Mouse (Mus musculus) MEL (cell line): Measurements from ENCODE around the gene Bcap29. TPM values are rescaled to one million over a fixed set of nuclear protein-coding genes. Genes with fewer than 3 reads are reported as not detected.

ENCODE experiments used
- DNase-seq: peaks from one replicate; pipeline ENCODE4 v3.0.0; 2011; ENCODE audit warnings: low read depth, low spot score
- H3K27ac ChIP-seq: 2 replicates; pipeline ENCODE4 v1.5.1; 2012; ENCODE audit warnings: low read depth, mild to moderate bottlenecking, control low read depth, low read length, moderate library complexity; ENCODE audit not compliant: control insufficient read depth
- H3K27me3 ChIP-seq, 2 experiments: fragments of 150-350 bp in 1 of 2; sonication (generic) in 1 of 2; 2 replicates each; pipeline ENCODE4 v1.6.1; 2012; ENCODE audit warnings: low read length in 2 of 2, mild to moderate bottlenecking in 2 of 2, improper control_type of control experiment in 1 of 2, moderate library complexity in 1 of 2; ENCODE audit not compliant: insufficient read depth in 2 of 2, control insufficient read depth in 1 of 2
- H3K36me3 ChIP-seq, 2 experiments: 2 replicates each; pipeline ENCODE4 v1.6.1; 2012 to 2014; ENCODE audit warnings: low read length in 2 of 2, improper control_type of control experiment in 1 of 2, inconsistent platforms in 1 of 2, mild to moderate bottlenecking in 1 of 2; ENCODE audit not compliant: insufficient read depth in 2 of 2, control insufficient read depth in 1 of 2
- H3K4me1 ChIP-seq, 2 experiments: fragments of 150-350 bp in 1 of 2; sonication (generic) in 1 of 2; 2 replicates each; pipeline ENCODE4 v1.6.1; 2012; ENCODE audit warnings: low read length in 2 of 2, improper control_type of control experiment in 1 of 2, mild to moderate bottlenecking in 1 of 2; ENCODE audit not compliant: insufficient read depth in 2 of 2, control insufficient read depth in 1 of 2
- H3K4me3 ChIP-seq, 2 experiments: fragments of 150-350 bp in 1 of 2; sonication (generic) in 1 of 2; 2 replicates each; pipeline ENCODE4 v1.5.1; 2012; ENCODE audit warnings: low read depth in 2 of 2, low read length in 2 of 2, mild to moderate bottlenecking in 2 of 2, moderate library complexity in 2 of 2, control low read depth in 1 of 2, improper control_type of control experiment in 1 of 2; ENCODE audit not compliant: control insufficient read depth in 1 of 2, insufficient read depth in 1 of 2
- H3K79me2 ChIP-seq: 2 replicates; pipeline ENCODE4 v1.6.1; 2012; ENCODE audit warnings: mild to moderate bottlenecking, low read length, moderate library complexity; ENCODE audit not compliant: control insufficient read depth, poor library complexity, insufficient read depth
- H3K9ac ChIP-seq: 2 replicates; pipeline ENCODE4 v1.6.1; 2012; ENCODE audit warnings: low read depth, mild to moderate bottlenecking, control low read depth, low read length, moderate library complexity; ENCODE audit not compliant: control insufficient read depth, poor library complexity, severe bottlenecking
- H3K9me3 ChIP-seq: fragments of 150-350 bp; sonication (generic); replicated peaks from 2 replicates; pipeline ENCODE4 v1.6.1; 2012; ENCODE audit warnings: mild to moderate bottlenecking, low read length, improper control_type of control experiment, moderate library complexity; ENCODE audit not compliant: insufficient read depth
- CHD1 ChIP-seq: IDR thresholded peaks from 2 replicates; pipeline ENCODE4 v1.6.1; 2012; ENCODE audit warnings: low read depth, mild to moderate bottlenecking, inconsistent platforms, low read length, improper control_type of control experiment
- EP300 ChIP-seq, 2 experiments: IDR thresholded peaks; 2 replicates each; pipeline ENCODE4 v1.6.1; 2011; ENCODE audit warnings: improper control_type of control experiment in 2 of 2, low read length in 2 of 2, low read depth in 1 of 2, mild to moderate bottlenecking in 1 of 2
- GATA1 ChIP-seq: IDR thresholded peaks from 2 replicates; pipeline ENCODE4 v1.6.1; 2011; ENCODE audit warnings: low read depth, low read length, improper control_type of control experiment
- HCFC1 ChIP-seq: IDR thresholded peaks from 2 replicates; pipeline ENCODE4 v1.6.1; 2012; ENCODE audit warnings: low read depth, mild to moderate bottlenecking, inconsistent platforms, low read length, improper control_type of control experiment, moderate library complexity
- KAT2A ChIP-seq: conservative IDR thresholded peaks from 2 replicates; pipeline ENCODE4 v1.6.1; 2012; ENCODE audit warnings: low read depth, low read length, improper control_type of control experiment, inconsistent platforms
- MAX ChIP-seq: IDR thresholded peaks from 2 replicates; pipeline ENCODE4 v1.6.1; 2011; ENCODE audit warnings: low read length, improper control_type of control experiment
- MYB ChIP-seq: IDR thresholded peaks from 2 replicates; pipeline ENCODE4 v1.6.1; 2011; ENCODE audit warnings: mild to moderate bottlenecking, low read depth, low read length, improper control_type of control experiment
- MYC ChIP-seq: IDR thresholded peaks from 2 replicates; pipeline ENCODE4 v1.6.1; 2011; ENCODE audit warnings: low read depth, mild to moderate bottlenecking, low read length, improper control_type of control experiment, moderate library complexity
- NELFE ChIP-seq: IDR thresholded peaks from 2 replicates; pipeline ENCODE4 v1.6.1; 2011; ENCODE audit warnings: low read depth, low read length, improper control_type of control experiment
- NRF1 ChIP-seq: IDR thresholded peaks from 2 replicates; pipeline ENCODE4 v1.6.1; 2014; ENCODE audit warnings: low read depth, mild to moderate bottlenecking, inconsistent platforms, low read length, improper control_type of control experiment, moderate library complexity; ENCODE audit not compliant: poor library complexity, insufficient read depth, severe bottlenecking
- POLR2AphosphoS5 ChIP-seq: IDR thresholded peaks from 2 replicates; pipeline ENCODE4 v1.6.1; 2012; ENCODE audit warnings: low read depth, borderline replicate concordance, mild to moderate bottlenecking, inconsistent platforms, low read length, moderate library complexity, mixed read lengths
- SIN3A ChIP-seq: IDR thresholded peaks from 2 replicates; pipeline ENCODE4 v1.6.1; 2012; ENCODE audit warnings: low read length, improper control_type of control experiment, inconsistent platforms
- TAL1 ChIP-seq: IDR thresholded peaks from 2 replicates; pipeline ENCODE4 v1.6.1; 2012; ENCODE audit warnings: mild to moderate bottlenecking, inconsistent platforms, low read length, moderate library complexity, mixed read lengths
- TBP ChIP-seq: IDR thresholded peaks from 2 replicates; pipeline ENCODE4 v1.8.0; 2011; ENCODE audit warnings: low read depth, low read length, improper control_type of control experiment
- TCF12 ChIP-seq: IDR thresholded peaks from 2 replicates; pipeline ENCODE4 v1.6.1; 2014; ENCODE audit warnings: low read depth, mild to moderate bottlenecking, inconsistent platforms, low read length, improper control_type of control experiment, moderate library complexity
- ZC3H11A ChIP-seq: IDR thresholded peaks from 2 replicates; pipeline ENCODE4 v1.6.1; 2012; ENCODE audit warnings: low read depth, mild to moderate bottlenecking, inconsistent platforms, low read length, improper control_type of control experiment
- ZKSCAN1 ChIP-seq: IDR thresholded peaks from 2 replicates; pipeline ENCODE4 v1.6.1; 2012; ENCODE audit warnings: low read depth, mild to moderate bottlenecking, inconsistent platforms, low read length, improper control_type of control experiment, moderate library complexity
- ZMIZ1 ChIP-seq: IDR thresholded peaks from 2 replicates; pipeline ENCODE4 v1.6.1; 2012; ENCODE audit warnings: low read depth, mild to moderate bottlenecking, inconsistent platforms, low read length, improper control_type of control experiment, moderate library complexity
- polyA plus RNA-seq, 2 experiments: library from polyadenylated mRNA; stranded (reverse) in 1 of 2; unstranded in 1 of 2; fragments of >175 nt in 1 of 2; fragments of >200 nt in 1 of 2; gene quantifications; 2 replicates each; pipeline versions ENCODE4 v1.2.1 to v1.2.4; 2012; ENCODE audit warnings: low replicate concordance in 2 of 2, low read depth in 1 of 2; ENCODE audit not compliant: insufficient read length in 2 of 2, insufficient read depth in 1 of 2, missing spikeins in 1 of 2
- total RNA-seq: library from RNA; depleted of rRNA; stranded (reverse); fragments of 300-350 nt; gene quantifications from 2 replicates; pipeline ENCODE4 v1.2.3, GENCODE M21; 2012

The Bcap29 gene
- total and polyA plus RNA-seq, 3 experiments = 34.0 to 63.4 TPM; not detected in 1

DNA sequence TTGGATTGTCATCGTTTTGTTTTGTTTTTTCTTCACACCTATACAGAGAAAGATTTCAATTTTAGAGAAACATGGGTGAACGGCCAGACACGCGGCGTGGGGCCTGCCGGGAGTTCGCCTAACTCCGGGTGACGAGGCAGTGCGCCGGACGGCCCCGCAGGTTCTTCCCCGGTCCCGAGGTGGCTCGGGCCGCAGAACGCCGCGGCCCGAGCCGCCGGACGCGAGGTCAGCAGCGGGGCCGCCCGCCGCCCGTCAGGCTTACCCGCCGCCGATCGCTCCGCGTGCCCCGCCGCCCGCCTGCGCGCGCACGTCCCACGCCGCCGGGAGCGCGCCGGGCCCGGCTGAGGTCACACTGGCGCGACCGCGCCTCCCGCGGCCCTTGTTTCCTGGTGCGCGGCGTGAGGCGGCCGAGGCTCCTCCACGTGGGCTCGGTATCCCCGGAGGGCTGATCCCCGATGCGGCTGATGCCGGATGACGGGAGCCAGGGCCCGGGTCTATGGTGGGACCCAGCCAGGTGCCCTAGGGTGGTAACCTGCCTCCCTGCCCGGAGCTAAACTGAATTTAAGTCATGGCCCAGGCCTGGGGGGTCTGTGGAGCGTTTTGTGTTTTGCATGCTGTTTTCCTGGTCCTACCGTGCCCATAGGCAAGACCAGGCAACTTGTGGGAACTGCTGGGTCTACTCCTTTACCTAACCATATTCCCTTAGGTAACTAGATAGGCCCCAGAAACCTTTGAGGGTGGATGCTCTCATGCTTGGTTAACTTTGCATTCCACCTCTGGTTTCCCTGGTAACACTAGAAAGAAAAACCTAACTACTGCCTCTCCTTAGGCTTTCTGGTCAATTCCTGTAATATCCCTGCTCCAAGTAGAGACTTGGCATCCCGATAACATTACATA, at the start of gene Bcap29 (continued):
- TF ChIP-seq ZKSCAN1 (no peak), NRF1 (peak; percentile 64; the same call in 1 of the 2 replicates), ZMIZ1 (0 out of 2 replicates have a peak, but pooled peaks have one; percentile 74), HCFC1 (peak; percentile 75)
- TF ChIP-seq, all 39 proteins: peak for 15

DNA sequence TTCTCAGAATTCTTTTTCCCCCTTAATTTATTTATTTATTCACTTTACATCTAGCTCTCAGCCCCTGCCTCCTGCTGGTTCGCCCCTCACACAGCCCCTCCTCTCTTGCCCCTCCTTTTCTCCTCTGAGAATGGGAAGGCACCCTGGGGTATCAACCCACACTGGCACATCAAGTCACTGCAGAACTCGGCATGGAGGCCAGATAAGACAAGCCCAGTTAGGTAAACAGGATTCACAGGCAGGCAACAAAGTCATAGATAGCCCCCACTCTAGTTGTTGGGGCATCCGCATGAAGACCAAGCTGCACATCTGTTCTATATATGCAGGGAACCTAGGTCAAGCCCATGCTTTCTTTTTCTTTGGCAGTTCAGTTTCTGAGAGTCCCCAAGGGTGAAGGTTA, 32.7 kb upstream of the Bcap29 start:
- Histone ChIP-seq H3K27ac (no peak overlapping the region), H3K9me3 (no peaks in the 10 kb centered on the region), H3K4me3 (no peak overlapping the region), H3K36me3 (peaks cover 5 to 22% of the 10 kb centered on the region in 2 experiments), H3K79me2 (no peaks in the 10 kb centered on the region), H3K27me3 (no peaks in the 10 kb centered on the region), H3K4me1 (peaks cover 19 to 20% of the 10 kb centered on the region in 2 experiments), H3K9ac (no peak overlapping the region)
- peak; percentile 45 for DNase-seq
- TF ChIP-seq GATA1 (peak; percentile 67), TCF12 (peak; percentile 64), EP300 (IDR thresholded peaks at IDR 0.05; ENCODE audit: low read depth in 1 of 2, low read length in 2 of 2) (peak in 1 of 2 experiments; percentile 60; a peak in 3 of 4 replicates), MAX (no peak), TAL1 (peak; percentile 25), MYC (no peak)

DNA sequence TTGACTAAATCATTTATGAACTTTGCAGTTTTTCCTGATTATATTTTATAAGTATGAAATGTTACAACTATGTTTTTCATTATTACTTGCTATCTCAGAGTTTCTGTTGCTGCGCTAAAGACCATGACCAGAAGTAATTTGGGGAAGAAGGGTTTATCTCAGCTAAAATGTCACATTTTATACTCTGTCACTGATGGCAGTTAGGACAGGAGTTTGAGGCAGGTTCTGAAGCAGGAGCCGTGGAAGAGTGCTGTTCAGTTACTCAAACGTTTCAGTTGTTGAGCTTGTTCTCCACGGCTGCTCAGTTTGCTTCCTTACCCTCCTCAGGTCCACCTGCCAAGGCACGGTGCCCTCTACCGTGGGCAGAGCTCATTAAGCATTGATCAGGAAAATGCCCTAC, 31.5 kb upstream of the Bcap29 start:
- TF ChIP-seq POLR2AphosphoS5 = no peak
- TF ChIP-seq TBP = peak; percentile 50; the same call in 1 of the 2 replicates
- no peak for TF ChIP-seq KAT2A
- TF ChIP-seq NELFE = no peak
- no peak for TF ChIP-seq ZC3H11A
- peak; percentile 69 for TF ChIP-seq MYB
- TF ChIP-seq EP300 (IDR thresholded peaks at IDR 0.05; ENCODE audit: low read depth in 1 of 2, low read length in 2 of 2) = peak; percentile 59 to 67; a peak in 3 of 4 replicates
- TF ChIP-seq ZMIZ1 = no peak
- 0 out of 2 replicates have a peak, but pooled peaks have one; percentile 47 for TF ChIP-seq CHD1
- TF ChIP-seq SIN3A = peak; percentile 41; the same call in 1 of the 2 replicates
- H3K79me2 ChIP-seq = no peaks in the 10 kb centered on the region
- H3K4me3 ChIP-seq = no peak overlapping the region
- peaks cover 11 to 22% of the 10 kb centered on the region in 2 experiments for H3K36me3 ChIP-seq
- no peak overlapping the region for H3K9ac ChIP-seq
- H3K27ac ChIP-seq = peak overlapping the region; percentile 57
- H3K27me3 ChIP-seq = no peaks in the 10 kb centered on the region
- peaks cover 19 to 20% of the 10 kb centered on the region in 2 experiments for H3K4me1 ChIP-seq
- H3K9me3 ChIP-seq = no peaks in the 10 kb centered on the region
- DNase-seq = peak; percentile 57
